Mouse (Mus musculus): Measurements from ENCODE around the gene Qpct.
A peak's percentile ranks its signal among the peaks of the same experiment; 100 is the strongest.

Qpct gene

GRCm38 (mm10) chr17:79051606-79052005, at the start of gene Qpct:
TSS of gene Qpct (plus strand) at chr17:79051906.
- no peak for DNase-seq (ENCODE audit: low spot score in 2 of 2)

- DNase-seq (ENCODE audit: low spot score in 2 of 2): no peak
These were observed 38.1 kb upstream of the Qpct start for GRCm38 (mm10) chr17:79013625-79014024.

- no peak for DNase-seq (ENCODE audit: low spot score in 2 of 2)
These were observed 36.6 kb upstream of the Qpct start for GRCm38 (mm10) chr17:79014911-79015685.

GRCm38 (mm10) chr17:79015831-79016230, 35.9 kb upstream of the Qpct start:
- DNase-seq (ENCODE audit: low spot score in 2 of 2): no peak

- no peak for DNase-seq (ENCODE audit: low spot score in 2 of 2)
These were observed 33.3 kb upstream of the Qpct start for GRCm38 (mm10) chr17:79018422-79018821.

GRCm38 (mm10) chr17:79019726-79020207, 31.9 kb upstream of the Qpct start:
- DNase-seq (ENCODE audit: low spot score in 2 of 2): no peak

- peak; percentile 20 to 29 for DNase-seq (ENCODE audit: low spot score in 2 of 2)
These were observed 31.3 kb upstream of the Qpct start, which contains the start of gene Prkd3 for GRCm38 (mm10) chr17:79020208-79020983. TSS of gene Prkd3 (minus strand) at chr17:79020816.

GRCm38 (mm10) chr17:79020984-79021335, 30.7 kb upstream of the Qpct start:
- peak in 1 of 2 experiments; percentile 9 for DNase-seq (ENCODE audit: low spot score in 2 of 2)

GRCm38 (mm10) chr17:79022746-79023145, 29.0 kb upstream of the Qpct start:
- no peak for DNase-seq (ENCODE audit: low spot score in 2 of 2)

- DNase-seq (ENCODE audit: low spot score in 2 of 2): no peak
These were observed 27.2 kb upstream of the Qpct start for GRCm38 (mm10) chr17:79024544-79024943.

GRCm38 (mm10) chr17:79029226-79029625, 22.5 kb upstream of the Qpct start:
- no peak for DNase-seq (ENCODE audit: low spot score in 2 of 2)

GRCm38 (mm10) chr17:79031569-79031968, 20.1 kb upstream of the Qpct start:
- no peak for DNase-seq (ENCODE audit: low spot score in 2 of 2)

GRCm38 (mm10) chr17:79032782-79033181, 18.9 kb upstream of the Qpct start:
- DNase-seq (ENCODE audit: low spot score in 2 of 2): no peak

- no peak for DNase-seq (ENCODE audit: low spot score in 2 of 2)
These were observed 12.0 kb upstream of the Qpct start for GRCm38 (mm10) chr17:79039660-79040059.

GRCm38 (mm10) chr17:79043705-79044104, 8.0 kb upstream of the Qpct start:
- no peak for DNase-seq (ENCODE audit: low spot score in 2 of 2)

GRCm38 (mm10) chr17:79052088-79052812, 544 bp downstream of the Qpct start:
- DNase-seq (ENCODE audit: low spot score in 2 of 2): peak; percentile 23 to 36

GRCm38 (mm10) chr17:79058271-79058670, 6.6 kb downstream of the Qpct start:
- DNase-seq (ENCODE audit: low spot score in 2 of 2): no peak

GRCm38 (mm10) chr17:79060221-79060620, 8.5 kb downstream of the Qpct start:
- no peak for DNase-seq (ENCODE audit: low spot score in 2 of 2)

GRCm38 (mm10) chr17:79064250-79064649, 12.5 kb downstream of the Qpct start:
- DNase-seq (ENCODE audit: low spot score in 2 of 2): no peak

GRCm38 (mm10) chr17:79068581-79068980, 16.9 kb downstream of the Qpct start:
- DNase-seq (ENCODE audit: low spot score in 2 of 2): no peak

GRCm38 (mm10) chr17:79069019-79069418, 17.3 kb downstream of the Qpct start:
- no peak for DNase-seq (ENCODE audit: low spot score in 2 of 2)

Measured in frontal cortex, postnatal 25 days (tissue).